In genomic region chr14:46390249-46390775, GRCm38 (mm10) we compare ENCODE assay signal across 8 mouse cellular contexts. TPM values are rescaled to one million over a fixed set of nuclear protein-coding genes. Genes with fewer than 3 reads are reported as not detected.
DNase-seq lines count a peak whose midpoint lies in the region; ATAC-seq and TF ChIP-seq lines count a peak whose summit lies in the region.

Gene Bmp4 (minus strand): TSS chr14:46390669.

- intact Hi-C loops in heart, postnatal 10 days (cut with DNase I) = no loop called here

- no peaks in the 10 kb centered on the region for H3K9me3 ChIP-seq in forebrain, embryonic 12.5 days
- no peaks in the 10 kb centered on the region for H3K9me3 ChIP-seq in midbrain, embryonic 11.5 days (ENCODE audit: control insufficient read depth, low read length)

- 0 out of 2 replicates have a peak within 1 kb of the TSS, but pooled peaks have one; percentile 11 for H3K27ac ChIP-seq in forebrain, embryonic 12.5 days
- no peak within 1 kb of the TSS for H3K27ac ChIP-seq in midbrain, embryonic 11.5 days (ENCODE audit: low read depth, low read length)
- H3K27ac ChIP-seq in thymus, adult 2 months (ENCODE audit: control insufficient read depth, insufficient read depth, low read length) = no peak within 1 kb of the TSS

- ATAC-seq in forebrain, embryonic 12.5 days (ENCODE audit: low FRiP score) = no peak
- no peak for ATAC-seq in midbrain, embryonic 11.5 days (ENCODE audit: low FRiP score)

- no peak for TF ChIP-seq POLR2A in thymus, adult 2 months (IDR thresholded peaks at IDR 0.05; ENCODE audit: control insufficient read depth, extremely low read depth, insufficient read depth, low read length, poor library complexity)

- H3K36me3 ChIP-seq in forebrain, embryonic 12.5 days (replicated peaks) = no peaks in the 10 kb centered on the region
- no peaks in the 10 kb centered on the region for H3K36me3 ChIP-seq in midbrain, embryonic 11.5 days (ENCODE audit: control insufficient read depth, insufficient read depth, low read length)
- no peaks in the 10 kb centered on the region for H3K36me3 ChIP-seq in thymus, adult 2 months (ENCODE audit: control insufficient read depth, insufficient read depth, low read length)

- H3K4me1 ChIP-seq in forebrain, embryonic 12.5 days = peaks cover 42% of the 10 kb centered on the region
- H3K4me1 ChIP-seq in midbrain, embryonic 11.5 days (ENCODE audit: control insufficient read depth, insufficient read depth, low read length) = peaks cover 15% of the 10 kb centered on the region
- no peaks in the 10 kb centered on the region for H3K4me1 ChIP-seq in thymus, adult 2 months (replicated peaks; ENCODE audit: control insufficient read depth, insufficient read depth, low read length)

- peak within 1 kb of the TSS; percentile 18; the same call in 1 of the 2 replicates for H3K9ac ChIP-seq in forebrain, embryonic 12.5 days
- no peak within 1 kb of the TSS for H3K9ac ChIP-seq in midbrain, embryonic 11.5 days (ENCODE audit: low read length)

- peak within 1 kb of the TSS; percentile 49 for H3K4me2 ChIP-seq in forebrain, embryonic 12.5 days
- peak within 1 kb of the TSS; percentile 43 for H3K4me2 ChIP-seq in midbrain, embryonic 11.5 days

- H3K27me3 ChIP-seq in forebrain, embryonic 12.5 days = peaks cover 76% of the 10 kb centered on the region
- peaks cover 66% of the 10 kb centered on the region for H3K27me3 ChIP-seq in midbrain, embryonic 11.5 days (ENCODE audit: control insufficient read depth, insufficient read depth, low read length)
- peaks cover 4% of the 10 kb centered on the region for H3K27me3 ChIP-seq in thymus, adult 2 months (ENCODE audit: control insufficient read depth, insufficient read depth, low read length)

- TF ChIP-seq CTCF in thymus, adult 2 months (IDR thresholded peaks at IDR 0.05; ENCODE audit: borderline replicate concordance, control insufficient read depth, extremely low read depth, insufficient read depth, low read length, poor library complexity) = no peak

- DNase-seq in adrenal gland, postnatal 25 days = no peak
- peak; percentile 57 to 62 for DNase-seq in heart, postnatal 10 days
- DNase-seq in large intestine, adult 2 months (ENCODE audit: low read depth, low spot score) = no peak
- peak; percentile 93 for DNase-seq in midbrain, embryonic 11.5 days (ENCODE audit: low spot score, missing footprints)
- DNase-seq in layer of hippocampus, adult 9-11 months = no peak
- DNase-seq in cerebellum, adult 8-10 months = no peak
- no peak for DNase-seq in thymus, adult 2 months

- H3K4me3 ChIP-seq in forebrain, embryonic 12.5 days (replicated peaks) = peak within 1 kb of the TSS; percentile 31
- peak within 1 kb of the TSS; percentile 24 for H3K4me3 ChIP-seq in midbrain, embryonic 11.5 days (ENCODE audit: low read depth, low read length)
- no peak within 1 kb of the TSS for H3K4me3 ChIP-seq in thymus, adult 2 months (ENCODE audit: control insufficient read depth, insufficient read depth, low read length)

- 2% methylated on average over 26 of the region's 26 CpGs for WGBS in forebrain, embryonic 12.5 days
- WGBS in large intestine, adult 2 months = 5% methylated on average over 26 of the region's 26 CpGs
- WGBS in midbrain, embryonic 11.5 days = 1% methylated on average over 26 of the region's 26 CpGs
- 6% methylated on average over 26 of the region's 26 CpGs for WGBS in thymus, adult 2 months

RNA-seq across cellular contexts. Expression of gene Bmp4, which starts in this region (rescaled TPM):
- 12.3 and 14.4 TPM in 2 replicates for total RNA-seq in adrenal gland, postnatal 25 days (2021)
- polyA plus RNA-seq in forebrain, embryonic 12.5 days (2016; fragmentation: Nextera tagmentation; extraction: Ambion mirVana) = 8.6 and 13.4 TPM in 2 replicates
- 10 to 100 TPM; 14.4 to 20.5 TPM for total RNA-seq in heart, postnatal 10 days (2021)
- polyA plus RNA-seq in large intestine, adult 2 months (2012; rRNA removed) = 48.7 and 102 TPM in 2 replicates
- 4.7 and 6.8 TPM in 2 replicates for polyA plus RNA-seq in midbrain, embryonic 11.5 days (2014; fragmentation: Nextera tagmentation; extraction: Ambion mirVana)
- 5.0 and 12.2 TPM in 2 replicates for polyA plus RNA-seq in thymus, adult 2 months (2012; rRNA removed)

Comparison
In these comparisons a context has a peak if more than half of its experiments do, and no peak if none do; other contexts are left out.
1. DNase-seq: peak in heart, postnatal 10 days (2 of 2) and midbrain, embryonic 11.5 days (single experiment); none in adrenal gland, postnatal 25 days (single experiment), large intestine, adult 2 months (single experiment), layer of hippocampus, adult 9-11 months (single experiment), cerebellum, adult 8-10 months (single experiment) and thymus, adult 2 months (single experiment).